Mouse (Mus musculus) MEL (cell line): ENCODE data around the gene Olfr364-ps1. TPM values are rescaled to one million over a fixed set of nuclear protein-coding genes. Genes with fewer than 3 reads are reported as not detected.

Source experiments
- polyA plus RNA-seq, 2 experiments: library from polyadenylated mRNA; stranded (reverse) in 1 of 2; unstranded in 1 of 2; fragments of >175 nt in 1 of 2; fragments of >200 nt in 1 of 2; gene quantifications; 2 replicates each; pipeline versions ENCODE4 v1.2.1 to v1.2.4; 2012; ENCODE audit warnings: low replicate concordance in 2 of 2, low read depth in 1 of 2; ENCODE audit not compliant: insufficient read length in 2 of 2, insufficient read depth in 1 of 2, missing spikeins in 1 of 2
- total RNA-seq: library from RNA; depleted of rRNA; stranded (reverse); fragments of 300-350 nt; gene quantifications from 2 replicates; pipeline ENCODE4 v1.2.3, GENCODE M21; 2012; rRNA removed

Gene Olfr364-ps1
- total and polyA plus RNA-seq, 3 experiments, result not detected

Other genes starting within 250 kb of the Olfr364-ps1 start
- not detected in 2 replicates for gene Olfr353, start 246.4 kb upstream of the Olfr364-ps1 start, total RNA-seq
- not detected for gene Olfr353, start 246.4 kb upstream of the Olfr364-ps1 start, polyA plus RNA-seq
- not detected in 2 replicates for gene Olfr354, start 233.6 kb upstream of the Olfr364-ps1 start, total RNA-seq
- gene Olfr354, start 233.6 kb upstream of the Olfr364-ps1 start, polyA plus RNA-seq, result not detected
- gene Olfr355, start 210.4 kb upstream of the Olfr364-ps1 start, total RNA-seq, result not detected in 2 replicates
- gene Olfr355, start 210.4 kb upstream of the Olfr364-ps1 start, polyA plus RNA-seq, result not detected
- gene Olfr356, start 202.2 kb upstream of the Olfr364-ps1 start, total RNA-seq, result not detected in 2 replicates
- gene Olfr356, start 202.2 kb upstream of the Olfr364-ps1 start, polyA plus RNA-seq, result not detected
- gene Olfr357, start 145.5 kb upstream of the Olfr364-ps1 start, total RNA-seq, result not detected in 2 replicates
- not detected for gene Olfr357, start 145.5 kb upstream of the Olfr364-ps1 start, polyA plus RNA-seq
- gene Olfr358, start 130.0 kb upstream of the Olfr364-ps1 start, total RNA-seq, result not detected in 2 replicates
- gene Olfr358, start 130.0 kb upstream of the Olfr364-ps1 start, polyA plus RNA-seq, result not detected
- not detected in 2 replicates for gene Olfr360, start 73.6 kb upstream of the Olfr364-ps1 start, total RNA-seq
- gene Olfr360, start 73.6 kb upstream of the Olfr364-ps1 start, polyA plus RNA-seq, result not detected
- gene Olfr361, start 50.0 kb upstream of the Olfr364-ps1 start, total RNA-seq, result not detected in 2 replicates
- gene Olfr361, start 50.0 kb upstream of the Olfr364-ps1 start, polyA plus RNA-seq, result not detected
- not detected in 2 replicates for gene Olfr362, start 21.4 kb upstream of the Olfr364-ps1 start, total RNA-seq
- not detected for gene Olfr362, start 21.4 kb upstream of the Olfr364-ps1 start, polyA plus RNA-seq
- gene Olfr365, start 48.9 kb downstream of the Olfr364-ps1 start, total RNA-seq, result not detected in 2 replicates
- gene Olfr365, start 48.9 kb downstream of the Olfr364-ps1 start, polyA plus RNA-seq, result not detected
- gene Olfr366, start 72.3 kb downstream of the Olfr364-ps1 start, total RNA-seq, result not detected in 2 replicates
- gene Olfr366, start 72.3 kb downstream of the Olfr364-ps1 start, polyA plus RNA-seq, result under 1 TPM in 1 of 2 experiments, not detected in 1; 0.01 TPM
- gene Olfr368, start 187.2 kb downstream of the Olfr364-ps1 start, total RNA-seq, result not detected in 2 replicates
- not detected for gene Olfr368, start 187.2 kb downstream of the Olfr364-ps1 start, polyA plus RNA-seq
- 25.7 and 30.4 TPM in 2 replicates for gene Pdcl, start 220.0 kb downstream of the Olfr364-ps1 start, total RNA-seq
- 10 to 100 TPM in 1 of 2 experiments, not detected in 1; 45.8 TPM for gene Pdcl, start 220.0 kb downstream of the Olfr364-ps1 start, polyA plus RNA-seq